Mouse (Mus musculus) hindbrain, postnatal 0 days (tissue): ENCODE results near the gene Mob3c. TPM values are rescaled to one million over a fixed set of nuclear protein-coding genes. Genes with fewer than 3 reads are reported as not detected.

ENCODE experiments used
- ATAC-seq: fragments of 200-750 bp; cut with Nextera tagmentation; 2 replicates; pipeline ENCODE4 v1.8.0; 2017; ENCODE audit warnings: mild to moderate bottlenecking, moderate TSS enrichment, moderate library complexity
- DNase-seq: peaks from one replicate; pipeline ENCODE4 v3.0.0-alpha.2; 2015; ENCODE audit warnings: low spot score
- H3K27ac ChIP-seq: fragments of 300-500 bp; sonication (generic); 2 replicates; pipeline ENCODE4 v1.5.1; 2014; ENCODE audit warnings: mild to moderate bottlenecking
- H3K27me3 ChIP-seq: fragments of 300-500 bp; sonication (generic); 2 replicates; pipeline ENCODE4 v1.6.1; 2014; ENCODE audit warnings: low read length, mixed read lengths; ENCODE audit not compliant: insufficient read depth
- H3K36me3 ChIP-seq: fragments of 300-500 bp; sonication (generic); 2 replicates; pipeline ENCODE4 v1.6.1; 2014; ENCODE audit warnings: low read length, mixed read lengths; ENCODE audit not compliant: insufficient read depth
- H3K4me1 ChIP-seq: fragments of 300-500 bp; sonication (generic); 2 replicates; pipeline ENCODE4 v1.6.1; 2014; ENCODE audit warnings: antibody characterized with exemption, low read length, mixed read lengths; ENCODE audit not compliant: insufficient read depth
- H3K4me2 ChIP-seq: fragments of 300-500 bp; sonication (generic); 2 replicates; pipeline ENCODE4 v1.6.1; 2014; ENCODE audit warnings: low read depth, mild to moderate bottlenecking, low read length, moderate library complexity, mixed read lengths
- H3K4me3 ChIP-seq: fragments of 300-500 bp; sonication (generic); 2 replicates; pipeline ENCODE4 v1.5.1; 2014; ENCODE audit warnings: low read length
- H3K9ac ChIP-seq: fragments of 300-500 bp; sonication (generic); replicated peaks from 2 replicates; pipeline ENCODE4 v1.6.1; 2014; ENCODE audit warnings: mild to moderate bottlenecking, low read length, moderate library complexity, mixed read lengths
- H3K9me3 ChIP-seq: fragments of 300-500 bp; sonication (generic); 2 replicates; pipeline ENCODE4 v1.6.1; 2016; ENCODE audit warnings: low read length, mixed read lengths
- CTCF ChIP-seq: IDR thresholded peaks from 2 replicates; pipeline ENCODE4 v1.5.1; 2016; ENCODE audit warnings: antibody characterized with exemption, control low read depth, low read depth
- WGBS: fragments of 180-500 bp; shearing (Covaris S2); extraction: QIAGEN DNeasy Blood & Tissue Kit; methylation state at CpG from one replicate; pipeline ENCODE4 v1.1.7; 2014; 5-methylcytosine and 5-hydroxymethylcytosine counted together
- polyA plus RNA-seq: library from polyadenylated mRNA; unstranded; fragments of >200 nt; fragmentation: Nextera tagmentation; extraction: Ambion mirVana; gene quantifications from 2 replicates; pipeline ENCODE4 v1.2.1, GENCODE M21; 2015
- total RNA-seq: library from RNA; depleted of rRNA; stranded (reverse); fragments of >200 nt; gene quantifications from 2 replicates; pipeline ENCODE4 v1.2.3, GENCODE M21; 2014

Gene Mob3c
- total and polyA plus RNA-seq, 2 experiments from 2014 or later: 4.1 to 4.4 TPM

DNA sequence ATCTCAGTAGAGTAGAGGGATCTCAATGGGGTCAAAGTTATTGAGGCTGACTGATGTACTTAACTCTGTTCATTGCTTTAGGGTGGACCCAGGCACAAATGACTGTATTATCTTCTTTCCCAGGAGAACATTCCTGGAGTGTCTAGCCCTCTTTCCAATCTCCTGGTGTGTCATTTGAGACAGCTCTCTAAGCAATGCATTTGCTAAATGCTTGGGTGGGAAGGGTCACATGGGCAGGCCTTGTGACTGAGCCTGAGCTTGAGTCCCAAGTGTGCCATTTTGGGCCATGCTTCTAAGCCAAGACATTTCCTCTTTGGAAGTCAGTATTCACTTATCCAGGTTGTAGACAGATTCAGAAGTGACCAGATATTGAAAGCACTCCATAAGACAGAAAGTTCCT, 6.5 kb upstream of the Mob3c start:
- H3K36me3 ChIP-seq: no peaks in the 10 kb centered on the region; the same call in 1 of the 2 replicates
- H3K9ac ChIP-seq: no peak overlapping the region
- H3K27ac ChIP-seq: no peak overlapping the region
- H3K4me2 ChIP-seq: no peak overlapping the region
- TF ChIP-seq CTCF: no peak
- ATAC-seq (no peak), DNase-seq (no peak)
- H3K4me1 ChIP-seq: no peaks in the 10 kb centered on the region
- H3K27me3 ChIP-seq: no peaks in the 10 kb centered on the region
- no peaks in the 10 kb centered on the region for H3K9me3 ChIP-seq
- H3K4me3 ChIP-seq: no peak overlapping the region

DNA sequence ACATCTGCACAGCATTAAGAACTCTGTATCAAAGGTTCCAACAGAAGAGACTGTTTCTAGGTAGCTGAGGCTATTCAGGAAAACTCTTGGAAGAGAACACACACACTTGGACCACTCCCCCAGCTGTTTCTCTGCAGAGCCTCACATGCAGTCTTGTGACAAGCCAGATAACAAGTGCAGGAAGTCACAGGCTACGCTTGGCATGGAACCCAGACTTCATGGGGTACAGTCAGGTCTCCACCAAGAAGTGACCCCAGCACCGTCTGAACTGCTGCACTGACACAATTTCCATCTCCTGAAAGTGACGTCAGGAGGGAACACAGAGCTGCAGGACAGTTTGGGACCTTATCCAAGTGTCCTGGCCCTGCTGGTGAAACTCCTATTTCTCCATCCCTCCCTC, 6.0 kb upstream of the Mob3c start:
- H3K4me1 ChIP-seq: no peaks in the 10 kb centered on the region
- 56% methylated on average over 3 of the region's 3 CpGs for WGBS

DNA sequence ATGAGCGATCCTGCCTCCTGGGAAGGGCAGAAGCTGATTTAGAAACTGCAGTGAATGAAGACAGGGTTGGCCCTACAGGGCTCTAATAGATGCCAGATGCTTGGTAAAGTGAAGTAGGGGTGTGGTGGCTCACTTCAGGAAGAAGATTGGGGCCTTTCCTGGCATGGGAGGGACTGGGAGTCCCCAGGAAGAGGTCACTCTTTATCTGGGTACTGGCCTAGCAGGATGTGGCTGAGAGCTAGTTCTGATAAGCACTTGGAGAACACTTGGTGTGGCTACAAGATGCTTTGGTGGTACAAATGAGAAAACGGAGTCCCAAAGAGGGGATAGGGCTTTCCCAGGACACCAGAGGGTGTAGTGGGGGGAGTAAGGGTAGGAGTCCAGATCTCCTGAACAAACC, 3.7 kb upstream of the Mob3c start:
- H3K36me3 ChIP-seq: no peaks in the 10 kb centered on the region
- no peaks in the 10 kb centered on the region for H3K9me3 ChIP-seq
- no peak for DNase-seq
- no peaks in the 10 kb centered on the region for H3K27me3 ChIP-seq
- 80% methylated on average over 2 of the region's 2 CpGs for WGBS
- no peak overlapping the region for H3K4me3 ChIP-seq
- H3K9ac ChIP-seq: no peak overlapping the region
- H3K4me2 ChIP-seq: no peak overlapping the region
- no peak overlapping the region for H3K27ac ChIP-seq
- no peak for ATAC-seq
- no peaks in the 10 kb centered on the region; the same call in 1 of the 2 replicates for H3K4me1 ChIP-seq
- no peak for TF ChIP-seq CTCF

More for the DNA sequence above, 6.0 kb upstream of the Mob3c start:
- Histone ChIP-seq H3K27ac (no peak overlapping the region), H3K9me3 (no peaks in the 10 kb centered on the region), H3K9ac (no peak overlapping the region), H3K4me2 (no peak overlapping the region), H3K27me3 (no peaks in the 10 kb centered on the region), H3K36me3 (no peaks in the 10 kb centered on the region), H3K4me3 (no peak overlapping the region)
- DNase-seq (no peak), ATAC-seq (no peak)
- TF ChIP-seq CTCF: no peak

DNA sequence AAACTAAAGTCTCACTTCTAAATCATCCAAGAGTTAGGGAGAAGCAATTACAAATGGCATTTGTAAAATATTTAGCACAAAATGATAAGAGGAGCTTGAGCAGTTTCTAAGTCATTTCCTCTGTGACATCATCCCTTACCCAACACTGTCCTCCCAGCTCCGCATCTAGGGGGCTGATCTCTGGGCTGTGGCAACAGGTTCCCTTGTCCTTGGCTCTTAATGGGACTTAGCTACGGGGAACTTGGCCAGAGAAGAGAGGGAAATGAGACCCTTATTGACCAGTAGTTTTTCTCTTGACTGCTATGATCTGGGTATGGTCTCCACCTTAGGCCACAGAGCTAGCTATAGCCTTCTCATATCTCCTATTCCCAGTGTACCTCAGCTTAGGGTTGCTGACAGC, 2.6 kb upstream of the Mob3c start:
- Histone ChIP-seq H3K4me2 (no peak overlapping the region), H3K27ac (no peak overlapping the region), H3K4me1 (no peaks in the 10 kb centered on the region; the same call in 1 of the 2 replicates), H3K4me3 (no peak overlapping the region), H3K36me3 (no peaks in the 10 kb centered on the region), H3K27me3 (no peaks in the 10 kb centered on the region), H3K9ac (no peak overlapping the region), H3K9me3 (no peaks in the 10 kb centered on the region)
- DNase-seq (no peak), ATAC-seq (no peak)
- TF ChIP-seq CTCF: no peak
- 81% methylated on average over 2 of the region's 2 CpGs for WGBS

DNA sequence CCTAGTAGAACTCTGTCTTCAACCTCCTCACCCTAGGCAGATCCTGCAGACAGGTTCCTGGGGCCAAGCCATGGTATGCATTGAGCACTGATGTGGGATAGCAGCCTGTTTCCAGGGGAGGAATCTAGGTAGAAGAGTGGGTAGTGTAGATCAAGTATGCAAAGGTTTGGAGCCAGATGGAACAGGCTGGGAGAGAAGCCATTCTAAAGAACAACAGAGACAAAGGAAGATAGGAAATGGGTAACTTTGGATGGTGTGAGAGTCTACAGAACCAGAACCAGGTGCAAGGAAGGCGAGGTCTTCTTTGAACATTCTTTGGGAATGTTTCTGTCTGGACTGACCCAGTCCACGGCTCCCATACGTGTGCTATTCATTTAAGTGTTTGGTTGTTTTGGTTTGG, 826 bp upstream of the Mob3c start:
- Histone ChIP-seq H3K4me1 (no peaks in the 10 kb centered on the region; the same call in 1 of the 2 replicates), H3K4me3 (no peak overlapping the region), H3K27me3 (no peaks in the 10 kb centered on the region), H3K9me3 (no peaks in the 10 kb centered on the region), H3K9ac (no peak overlapping the region), H3K27ac (no peak overlapping the region), H3K4me2 (peak overlapping the region; percentile 81; the same call in 1 of the 2 replicates), H3K36me3 (no peaks in the 10 kb centered on the region)
- ATAC-seq: no peak
- no peak for TF ChIP-seq CTCF
- 62% methylated on average over 3 of the region's 3 CpGs for WGBS
- no peak for DNase-seq

DNA sequence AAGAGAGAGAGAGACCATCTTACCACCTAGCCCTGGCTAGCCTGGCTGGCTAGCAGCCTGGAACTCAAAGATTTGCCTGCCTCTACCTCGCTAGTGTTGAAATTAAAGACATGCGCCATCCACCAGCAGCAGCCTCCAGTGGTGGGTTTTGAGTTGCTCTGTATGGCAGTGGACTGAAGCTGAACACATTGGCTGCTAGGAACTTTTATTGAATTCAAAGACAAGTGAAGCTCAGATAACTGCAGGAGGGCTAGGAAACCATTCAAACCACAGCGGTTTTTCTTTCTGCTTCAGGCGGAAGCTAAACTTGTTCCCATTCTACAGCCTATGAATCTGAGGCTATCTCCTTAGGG, 381 bp upstream of the Mob3c start:
- Histone ChIP-seq H3K27me3 (no peaks in the 10 kb centered on the region), H3K4me1 (no peaks in the 10 kb centered on the region; the same call in 1 of the 2 replicates)
- no peak for ATAC-seq

DNA sequence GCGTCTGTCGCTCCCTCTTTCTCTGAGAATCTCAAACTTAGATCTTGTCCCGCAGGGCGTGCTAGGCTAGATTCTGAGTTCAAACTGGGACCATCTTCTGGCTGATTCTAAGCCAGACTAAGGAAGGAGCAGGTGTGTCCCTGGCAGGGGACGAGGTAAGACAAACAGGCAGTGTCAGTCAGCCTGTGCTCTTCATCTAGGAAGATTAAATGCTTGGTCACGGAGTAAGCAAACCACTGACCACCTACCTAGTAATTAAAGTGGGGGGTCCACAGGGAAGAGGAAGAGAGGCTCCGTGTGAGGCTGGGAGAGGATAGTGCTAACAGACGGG, 645 bp downstream of the Mob3c start:
- H3K27me3 ChIP-seq: no peaks in the 10 kb centered on the region
- no peaks in the 10 kb centered on the region for H3K9me3 ChIP-seq
- no peak overlapping the region for H3K27ac ChIP-seq
- 5% methylated on average over 8 of the region's 8 CpGs for WGBS
- H3K4me1 ChIP-seq: no peaks in the 10 kb centered on the region; the same call in 1 of the 2 replicates
- H3K4me2 ChIP-seq: peak overlapping the region; percentile 81
- DNase-seq (no peak), ATAC-seq (peak; percentile 16)
- H3K9ac ChIP-seq: peak overlapping the region; percentile 70
- H3K36me3 ChIP-seq: no peaks in the 10 kb centered on the region
- TF ChIP-seq CTCF: no peak
- H3K4me3 ChIP-seq: peak overlapping the region; percentile 82

More for the DNA sequence above, 381 bp upstream of the Mob3c start:
- Histone ChIP-seq H3K9me3 (no peaks in the 10 kb centered on the region), H3K9ac (peak overlapping the region; percentile 70; the same call in 1 of the 2 replicates), H3K36me3 (no peaks in the 10 kb centered on the region), H3K27ac (peak overlapping the region; percentile 79; the same call in 1 of the 2 replicates), H3K4me3 (peak overlapping the region; percentile 82), H3K4me2 (peak overlapping the region; percentile 81)
- WGBS: 1% methylated on average over 4 of the region's 4 CpGs
- peak; percentile 47 for TF ChIP-seq CTCF
- DNase-seq: peak; percentile 51
